Mouse (Mus musculus) heart, adult 11 months (tissue): ENCODE measurements around the gene Cpox.

ENCODE experiments used
- DNase-seq: peaks from one replicate; pipeline ENCODE4 v3.0.0; 2022

Gene Cpox

DNA sequence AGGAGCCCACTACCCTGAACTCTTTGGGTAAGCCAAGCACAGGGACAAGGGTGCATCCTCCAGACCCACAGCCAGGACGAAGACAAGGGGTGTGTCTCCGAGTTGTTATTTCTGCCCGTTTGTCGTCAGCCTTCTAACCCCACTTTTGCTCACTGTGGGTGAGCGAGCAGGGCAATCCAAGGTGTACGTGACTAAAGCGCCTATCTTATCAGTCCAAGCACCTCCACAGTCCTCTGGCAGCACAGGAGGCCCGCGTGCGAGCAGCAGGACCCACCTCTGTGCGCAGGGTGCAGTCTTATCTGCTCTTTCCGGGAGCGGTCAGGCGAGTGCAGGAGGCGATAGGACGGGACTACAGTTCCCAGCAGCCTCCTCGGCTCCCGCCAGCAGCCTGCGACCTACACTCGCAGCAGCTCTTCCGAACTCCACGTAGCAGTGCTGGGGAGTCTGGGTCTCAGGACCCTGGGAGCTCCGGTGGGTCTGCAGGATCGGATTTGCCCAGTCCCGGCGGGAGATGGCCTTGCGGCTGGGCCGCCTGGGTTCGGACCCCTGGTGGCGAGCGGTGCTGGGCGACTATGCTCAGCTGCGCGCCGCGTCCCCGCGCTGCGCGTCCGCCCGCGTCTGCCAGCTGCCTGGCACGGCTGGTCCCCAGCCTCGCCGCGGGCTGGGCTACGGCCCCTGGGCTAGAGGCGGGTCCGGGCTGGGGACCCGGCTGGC, at the start of gene Cpox:
Cpox (plus strand) TSS at position 376 of the 714 bp plus-strand sequence.
- peak; percentile 98 for DNase-seq

DNA sequence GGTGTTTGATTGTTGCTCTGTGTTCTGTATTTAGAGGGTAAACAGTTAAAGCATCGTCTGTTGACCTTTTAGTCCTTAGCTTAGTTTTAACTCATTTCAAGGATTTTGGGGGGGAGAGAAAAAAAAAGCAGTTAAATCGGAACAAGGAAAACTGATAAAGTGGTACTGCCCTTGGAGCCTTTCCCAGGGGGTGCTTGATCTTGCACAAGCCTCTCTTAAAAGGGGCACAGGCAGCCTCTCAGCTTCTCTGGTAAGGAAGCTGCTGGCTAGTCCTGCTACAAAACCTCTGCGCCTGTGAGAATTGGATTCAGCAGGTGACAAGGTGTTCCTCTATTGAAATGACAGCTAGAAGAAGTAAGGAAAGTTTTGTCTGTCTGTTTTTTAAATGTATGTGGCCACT, 47.7 kb upstream of the Cpox start:
- DNase-seq, result peak; percentile 37

DNA sequence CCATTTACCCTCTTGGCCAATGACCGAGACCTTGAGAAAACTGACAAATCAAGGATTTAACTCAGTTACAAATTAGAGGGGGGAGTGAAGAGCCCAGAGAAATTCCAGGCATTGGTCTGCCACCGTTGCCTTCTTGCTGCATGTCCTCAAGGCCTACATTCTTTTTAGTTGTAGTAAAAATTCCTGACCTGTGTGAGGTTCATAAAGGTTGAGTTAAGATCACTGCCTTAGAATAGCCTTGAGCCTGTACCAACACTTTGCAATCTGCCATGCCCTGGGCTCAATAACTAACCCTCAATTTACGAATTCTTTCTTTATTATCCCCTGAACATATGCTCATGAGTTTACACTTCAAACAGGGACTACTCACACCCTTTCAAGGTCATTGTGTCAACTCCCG, 47.0 kb upstream of the Cpox start:
- no peak for DNase-seq

DNA sequence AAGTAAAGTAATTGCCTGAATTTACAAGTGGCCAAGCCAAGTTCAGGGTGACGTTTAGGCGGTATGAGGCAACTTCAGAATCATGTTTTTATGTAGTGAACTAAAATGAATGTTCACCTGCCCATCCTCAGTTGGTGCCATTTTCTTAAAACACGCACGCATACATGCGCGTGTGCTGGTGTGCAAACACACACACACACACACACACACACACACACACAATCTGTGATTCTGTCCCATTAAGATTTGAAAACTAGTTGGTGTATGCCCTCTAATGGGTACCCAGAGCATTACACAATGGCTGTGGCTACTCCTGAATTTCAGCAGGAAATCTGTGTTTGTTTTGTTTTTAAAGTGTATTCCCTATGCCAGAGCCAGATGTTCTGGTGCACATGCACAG, 46.1 kb upstream of the Cpox start:
- peak; percentile 73 for DNase-seq

DNA sequence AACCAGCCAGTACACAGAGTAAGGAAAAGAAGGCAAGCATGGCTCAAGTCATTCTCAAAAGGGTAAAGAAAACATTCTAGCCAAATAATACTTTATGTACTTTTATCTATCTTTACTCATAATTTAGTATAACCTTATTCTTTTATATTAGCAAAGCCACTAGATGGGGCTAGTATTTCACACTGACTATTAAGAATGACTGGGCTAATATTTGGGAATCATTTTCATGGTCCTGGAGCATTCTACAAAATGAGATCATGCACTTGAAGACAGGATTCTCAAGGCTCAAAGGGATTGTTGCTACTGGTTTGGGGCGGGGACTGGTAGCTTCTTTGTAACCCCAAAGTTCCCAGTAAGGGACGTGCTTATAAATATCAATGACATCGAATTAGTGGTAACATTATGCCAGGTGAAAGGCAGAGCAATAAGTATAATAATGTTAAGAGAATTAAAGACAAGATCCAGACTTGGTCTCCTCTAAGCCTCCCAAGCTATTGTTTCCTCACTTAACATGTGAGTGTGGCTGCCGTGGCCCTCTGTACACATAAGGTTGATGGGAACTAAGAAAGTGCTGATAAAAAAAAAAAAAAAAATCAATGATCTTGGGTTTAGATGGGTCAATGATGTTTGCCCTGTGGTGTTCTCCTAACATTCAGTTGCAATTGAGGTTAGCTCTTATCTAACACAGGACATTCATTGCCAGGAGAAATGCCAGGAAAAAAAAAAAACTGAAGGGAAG, 42.3 kb upstream of the Cpox start:
- DNase-seq, result no peak

DNA sequence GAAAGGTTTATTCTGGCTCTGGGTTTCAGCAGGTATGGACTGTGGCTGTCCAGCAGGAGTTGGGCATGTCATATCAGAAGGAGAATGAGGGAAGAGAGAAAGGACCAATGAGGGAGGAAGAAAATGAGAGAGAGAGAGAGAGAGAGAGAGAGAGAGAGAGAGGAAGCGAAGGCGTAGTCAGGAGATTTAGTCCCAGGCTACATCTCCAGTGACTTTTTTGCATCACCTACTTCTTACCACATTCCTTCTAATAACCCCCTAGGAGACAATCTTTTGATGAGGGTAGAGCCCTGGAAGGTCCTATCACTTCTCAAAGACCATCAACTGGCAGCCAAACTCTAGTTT, 41.8 kb upstream of the Cpox start:
- peak; percentile 12 for DNase-seq

DNA sequence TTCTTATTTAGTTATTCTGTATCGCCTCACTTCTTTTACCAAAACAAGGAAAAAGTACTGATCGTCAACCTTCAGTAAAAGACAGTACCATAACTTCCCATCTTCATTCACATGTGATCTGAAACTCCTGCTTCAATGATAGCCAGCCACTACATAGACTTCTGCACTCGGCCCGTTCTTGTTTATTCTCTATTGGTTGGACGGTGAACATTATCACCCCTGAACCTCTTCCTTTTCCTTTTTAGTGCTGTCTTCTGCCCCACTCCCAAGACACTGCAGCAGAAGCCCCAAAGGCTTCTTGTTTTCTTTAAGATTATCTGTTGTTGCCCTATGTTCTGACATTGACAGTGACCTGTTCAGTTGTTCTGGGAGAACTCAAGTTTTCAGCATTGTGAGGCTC, 41.1 kb upstream of the Cpox start:
- DNase-seq, result peak; percentile 12

DNA sequence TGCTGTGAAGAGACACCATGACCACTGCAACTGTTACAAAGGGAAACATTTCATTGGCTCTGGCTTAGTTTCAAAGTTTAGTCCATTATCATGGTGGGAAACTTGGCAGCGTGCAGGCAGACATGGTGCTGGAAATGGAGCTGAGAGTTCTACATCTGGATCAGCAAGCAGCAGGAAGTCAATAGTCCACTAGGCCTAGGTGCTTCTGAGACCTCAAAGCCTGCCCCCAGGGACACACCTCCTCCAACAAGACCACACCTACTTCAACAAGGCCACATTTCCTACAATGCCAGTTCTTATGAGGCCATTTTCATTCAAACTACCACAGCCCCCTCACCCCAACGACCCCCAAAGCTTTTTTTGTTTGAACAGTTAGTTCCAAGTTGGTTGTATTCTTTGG, 40.4 kb upstream of the Cpox start:
- DNase-seq, result peak; percentile 45

DNA sequence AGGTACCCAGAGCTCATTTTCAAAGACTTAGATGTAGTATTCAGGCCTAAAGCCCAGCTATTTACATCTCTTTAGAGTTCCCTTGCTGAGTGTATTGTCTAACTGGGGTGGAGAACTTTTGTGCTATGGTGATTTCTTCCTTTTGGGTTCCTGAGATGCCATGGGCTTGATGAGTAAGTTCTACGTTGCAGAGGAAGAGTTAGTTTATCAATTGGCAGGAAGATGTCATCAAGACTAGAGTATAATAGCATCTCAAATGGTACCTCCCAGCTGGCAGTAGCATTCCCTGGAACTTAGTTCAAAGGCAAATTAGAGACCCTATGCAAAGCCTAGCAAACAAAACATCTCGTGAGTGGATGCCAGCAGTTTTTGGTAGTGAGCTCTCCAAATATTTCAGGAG, 34.2 kb upstream of the Cpox start:
- DNase-seq, result peak; percentile 34

DNA sequence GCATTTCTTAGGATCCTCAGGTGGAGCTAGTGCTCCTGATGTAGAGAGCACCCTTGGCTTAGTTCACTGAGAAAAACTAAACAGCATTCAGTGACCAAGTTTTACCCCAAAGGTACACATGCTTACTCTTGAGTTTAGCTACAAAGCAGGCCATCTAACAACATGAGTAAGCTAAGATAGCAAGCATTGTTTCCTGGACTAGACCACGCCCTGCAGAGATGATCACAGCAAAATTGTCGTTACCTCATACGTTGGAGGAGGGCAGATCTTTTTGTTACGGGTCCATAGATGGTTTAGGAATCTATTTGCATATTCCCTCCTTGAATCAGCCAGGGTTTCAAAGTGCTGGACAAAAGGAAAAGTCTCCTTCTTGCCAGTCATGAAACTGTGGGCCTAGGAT, 32.6 kb upstream of the Cpox start:
- peak; percentile 29 for DNase-seq

DNA sequence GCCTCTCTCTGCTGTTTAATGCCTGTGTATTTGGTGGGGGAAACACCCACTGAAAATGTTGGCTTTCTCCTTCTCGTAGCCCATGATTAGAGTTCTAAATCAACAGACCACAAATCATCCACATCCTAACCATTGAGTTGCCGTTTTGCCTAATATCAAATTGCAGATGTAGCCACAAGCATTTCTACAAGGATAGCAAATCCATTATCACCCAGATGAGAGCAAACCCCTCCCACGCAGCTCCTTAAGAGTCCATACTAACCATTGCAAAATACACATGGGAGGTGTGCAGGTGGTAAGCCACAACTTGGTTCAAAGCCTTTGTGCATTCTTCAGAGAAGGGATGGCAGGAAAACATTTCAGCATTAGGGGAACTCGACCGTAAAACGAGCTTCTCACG, 32.1 kb upstream of the Cpox start:
- no peak for DNase-seq

DNA sequence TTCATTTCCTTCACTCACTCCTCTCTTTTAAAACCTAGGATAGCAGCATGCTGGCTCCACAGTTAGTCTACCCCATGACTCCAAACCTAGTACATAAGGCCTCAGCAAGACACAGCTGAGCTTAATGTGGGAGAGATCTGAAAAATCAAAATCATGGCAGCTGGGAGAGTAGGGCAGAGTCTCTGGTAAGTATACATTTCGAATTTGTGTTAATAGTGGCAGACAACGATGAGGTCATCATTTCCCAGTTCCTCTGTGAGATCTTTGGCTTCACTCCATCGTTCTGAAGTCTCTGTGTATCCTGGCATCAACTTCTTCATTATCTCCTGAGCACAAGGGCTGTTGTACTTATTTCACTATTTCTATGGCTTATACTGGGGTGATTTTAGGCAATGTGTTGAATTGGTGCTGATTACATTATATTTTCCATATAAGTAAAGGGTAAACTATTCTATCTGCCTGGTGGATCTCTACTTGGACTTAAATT, 31.4 kb upstream of the Cpox start, which contains the start of gene E330017A01Rik:
E330017A01Rik (minus strand) TSS at position 51 of the 487 bp plus-strand sequence.
- peak; percentile 66 for DNase-seq

DNA sequence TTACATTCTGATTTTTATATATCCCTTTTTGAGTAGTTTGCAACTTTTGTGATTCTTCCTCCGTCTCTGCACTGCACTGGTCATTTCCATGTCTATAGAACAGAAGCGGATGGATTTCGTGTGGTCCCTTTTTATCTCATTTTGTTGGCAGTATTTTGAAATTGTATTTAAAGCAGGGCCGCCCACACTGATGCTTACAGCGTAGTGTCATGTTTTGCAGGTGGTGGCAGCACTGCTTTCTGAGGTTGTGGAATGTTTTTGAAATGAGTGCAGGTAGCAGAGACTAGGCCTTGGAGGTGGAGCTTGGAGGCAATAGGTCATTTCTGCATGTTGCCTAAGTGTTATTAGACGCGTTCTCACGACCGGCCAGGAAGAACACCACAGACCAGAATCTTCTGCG, 20.1 kb upstream of the Cpox start:
- peak; percentile 50 for DNase-seq

DNA sequence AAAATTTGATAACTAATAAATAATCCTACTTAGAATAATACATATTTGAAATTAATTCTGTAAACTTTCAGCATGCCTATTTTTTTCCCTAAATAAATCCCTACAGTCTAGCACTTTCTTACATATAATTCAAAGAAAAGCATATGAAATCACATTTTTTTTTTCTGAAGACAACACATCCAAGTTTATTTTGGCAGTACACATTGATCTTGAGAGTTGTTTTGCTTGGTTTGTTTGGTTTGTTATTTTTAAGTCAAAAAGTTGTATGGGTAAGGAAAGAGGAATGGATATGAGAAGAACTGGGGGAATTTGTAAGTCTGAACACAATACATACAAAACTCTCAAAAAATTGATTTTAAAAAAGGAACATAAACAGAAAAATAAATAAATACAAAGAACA, 14.3 kb upstream of the Cpox start:
- no peak for DNase-seq

DNA sequence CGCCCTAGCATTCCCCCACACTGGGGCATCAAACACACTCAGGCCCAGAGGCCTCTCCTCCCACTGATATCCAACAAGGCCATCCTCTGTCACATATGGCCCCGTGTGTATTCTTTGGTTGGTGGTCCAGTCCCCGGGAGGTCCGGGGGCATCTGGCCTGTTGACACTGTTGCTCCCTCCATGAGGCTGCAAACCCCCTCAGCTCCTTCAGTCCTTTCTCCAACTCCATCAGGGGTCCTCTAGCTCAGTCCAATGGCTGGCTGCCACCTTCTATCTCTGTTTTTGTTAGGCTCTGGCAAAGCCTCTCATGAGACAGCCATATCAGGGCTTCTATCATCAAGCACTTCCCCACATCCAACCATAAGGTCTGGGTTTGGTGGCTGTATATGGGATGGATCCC, 13.6 kb upstream of the Cpox start:
- DNase-seq, result peak; percentile 85

DNA sequence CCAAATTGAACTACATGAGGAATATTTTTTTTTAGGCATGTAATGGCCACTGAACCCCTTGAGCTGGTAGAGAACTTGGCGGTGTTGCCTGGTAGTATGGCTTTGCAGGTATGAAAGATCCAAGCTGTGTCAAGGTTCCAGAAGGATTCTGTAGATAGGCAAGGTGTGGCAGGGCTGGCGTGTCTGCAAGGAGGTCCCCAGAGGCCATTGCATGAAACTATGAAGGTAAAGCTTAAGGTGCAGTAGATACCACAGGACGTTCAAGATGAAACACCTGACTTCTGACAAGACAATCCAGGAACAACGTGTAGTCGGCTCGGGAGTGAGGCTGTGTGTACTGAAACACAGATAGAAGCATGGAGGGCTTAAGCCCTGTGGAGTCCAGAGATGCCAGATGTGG, 11.4 kb upstream of the Cpox start:
- DNase-seq, result peak; percentile 74

DNA sequence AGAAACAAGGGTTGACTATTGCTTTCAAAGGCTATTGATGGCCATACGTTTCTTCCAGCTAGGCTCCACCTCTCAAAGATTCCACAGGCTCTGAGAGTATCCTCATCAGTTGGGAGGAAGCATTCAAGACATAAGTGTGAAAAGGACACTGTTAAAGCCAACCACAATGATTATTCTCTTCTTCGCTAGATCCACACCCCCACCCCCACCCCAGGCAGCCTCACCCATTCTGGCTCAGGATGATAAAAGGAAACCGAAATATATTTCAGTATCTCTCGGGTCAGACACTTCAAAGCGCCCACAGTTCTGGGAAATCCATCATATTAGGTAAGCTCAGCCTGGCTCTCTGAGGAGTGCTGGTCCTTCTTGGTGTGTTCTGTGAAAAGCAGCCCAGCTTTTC, 8.3 kb upstream of the Cpox start:
- DNase-seq, result peak; percentile 75

DNA sequence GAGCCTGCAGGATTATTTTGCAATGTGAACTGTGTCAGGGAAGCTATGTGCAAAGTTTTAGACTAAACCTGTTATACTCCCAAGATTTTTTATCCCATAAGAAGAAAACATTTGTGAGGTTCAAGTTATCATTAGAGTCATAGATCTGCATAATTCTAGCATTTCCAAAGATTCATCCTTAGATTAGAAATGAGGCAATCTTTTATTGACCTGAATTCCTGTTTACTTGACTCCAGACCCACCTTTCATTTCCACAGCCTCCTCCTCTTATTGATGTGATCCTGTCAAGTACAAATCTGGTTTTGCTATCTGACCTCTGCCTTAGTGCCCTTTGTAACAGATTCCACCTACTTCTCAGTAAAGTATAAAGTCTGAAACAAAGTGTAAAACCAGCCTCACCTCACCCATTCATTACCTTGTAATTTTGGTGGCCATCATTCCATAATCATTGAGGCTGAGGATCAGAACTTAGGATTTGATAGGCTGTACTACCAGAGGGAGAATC, 7.8 kb upstream of the Cpox start:
- DNase-seq, result no peak

DNA sequence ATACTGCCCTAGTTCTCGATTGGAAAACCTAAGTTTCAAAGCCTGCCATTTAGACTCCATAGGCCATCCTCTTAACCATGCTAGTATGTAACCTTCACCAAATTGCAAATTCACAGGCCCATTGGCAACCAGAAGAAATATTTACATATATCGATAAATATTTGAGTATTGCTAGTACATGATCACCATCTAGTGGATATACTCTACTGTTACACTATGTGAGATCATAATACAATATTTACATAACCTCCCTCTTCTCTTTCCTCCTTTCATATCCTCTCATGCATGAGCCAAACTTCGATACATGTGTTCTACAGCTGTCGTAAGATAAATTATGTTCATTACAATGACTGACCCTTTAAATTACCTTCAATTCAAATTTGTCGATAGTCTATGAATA, 7.1 kb upstream of the Cpox start:
- no peak for DNase-seq

DNA sequence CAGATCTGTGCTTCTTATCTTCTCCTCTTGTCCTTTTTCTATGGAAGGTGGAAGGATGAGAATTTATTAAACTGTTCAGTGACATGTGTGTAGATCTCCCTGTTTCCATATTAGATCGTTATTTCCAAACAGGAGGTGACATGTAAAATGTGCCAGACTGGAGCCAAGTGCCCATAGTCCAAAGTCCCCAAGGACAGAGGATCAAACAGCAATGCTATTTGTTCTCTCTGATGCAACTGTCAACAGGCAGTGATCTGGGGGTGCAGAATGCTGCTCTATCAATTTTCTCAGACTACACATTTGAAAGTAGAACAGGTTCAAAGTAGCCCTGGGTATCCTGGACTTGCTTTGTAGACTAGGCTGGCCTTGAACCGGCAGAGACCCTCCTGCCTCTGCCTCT, 6.3 kb upstream of the Cpox start:
- DNase-seq, result peak; percentile 72

DNA sequence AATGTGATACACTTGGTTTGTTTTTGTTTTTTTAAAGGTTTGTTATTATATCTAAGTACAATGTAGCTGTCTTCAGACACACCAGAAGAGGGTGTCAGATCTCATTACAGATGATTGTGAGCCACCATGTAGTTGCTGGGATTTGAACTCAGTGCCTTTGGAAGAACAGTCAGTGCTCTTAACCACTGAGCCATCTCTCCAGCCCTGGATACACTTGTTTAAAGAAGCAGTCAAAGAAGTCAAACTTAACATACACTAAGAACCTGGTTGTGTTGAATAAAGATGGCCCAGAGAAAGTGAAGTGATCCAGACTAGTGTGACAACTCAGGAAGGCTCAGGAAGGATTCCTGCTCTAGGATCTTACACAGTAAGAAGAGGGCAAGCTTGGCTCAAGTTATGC, 5.0 kb upstream of the Cpox start:
- peak; percentile 24 for DNase-seq

DNA sequence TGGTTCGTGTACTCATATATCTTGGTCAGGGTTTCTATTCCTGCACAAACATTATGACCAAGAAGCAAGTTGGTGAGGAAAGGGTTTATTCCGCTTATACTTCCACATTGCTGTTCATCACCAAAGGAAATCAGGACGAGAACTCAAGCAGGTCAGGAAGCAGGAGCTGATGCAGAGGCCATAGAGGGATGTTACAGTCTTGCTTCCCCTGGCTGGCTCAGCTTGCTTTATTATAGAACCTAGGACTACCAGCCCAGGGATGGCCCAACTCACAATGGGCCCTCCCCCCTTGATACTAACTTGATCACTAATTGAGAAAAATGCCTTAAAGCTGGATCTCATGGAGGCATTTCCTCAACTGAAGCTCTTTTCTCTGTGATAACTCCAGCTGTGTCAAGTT, 3.4 kb upstream of the Cpox start:
- DNase-seq, result peak; percentile 72

DNA sequence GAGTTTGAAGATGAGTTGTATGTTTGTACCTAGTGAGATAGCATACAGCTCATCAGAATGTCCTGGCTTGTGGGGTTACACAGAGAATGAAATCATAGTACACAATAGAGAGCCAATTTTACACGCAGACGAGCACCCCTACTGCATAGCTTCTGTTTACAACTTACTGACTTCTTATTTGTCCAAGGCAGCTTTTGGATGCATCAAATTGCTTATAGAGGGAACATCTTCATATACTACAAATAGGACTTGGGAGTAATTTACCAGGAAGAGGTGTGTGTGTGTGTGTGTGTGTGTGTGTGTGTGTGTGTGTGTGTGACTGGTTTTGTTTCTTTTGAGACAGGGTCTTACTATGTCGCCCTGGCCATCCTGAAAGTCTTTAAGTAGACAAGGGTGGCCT, 1.5 kb upstream of the Cpox start:
- no peak for DNase-seq

DNA sequence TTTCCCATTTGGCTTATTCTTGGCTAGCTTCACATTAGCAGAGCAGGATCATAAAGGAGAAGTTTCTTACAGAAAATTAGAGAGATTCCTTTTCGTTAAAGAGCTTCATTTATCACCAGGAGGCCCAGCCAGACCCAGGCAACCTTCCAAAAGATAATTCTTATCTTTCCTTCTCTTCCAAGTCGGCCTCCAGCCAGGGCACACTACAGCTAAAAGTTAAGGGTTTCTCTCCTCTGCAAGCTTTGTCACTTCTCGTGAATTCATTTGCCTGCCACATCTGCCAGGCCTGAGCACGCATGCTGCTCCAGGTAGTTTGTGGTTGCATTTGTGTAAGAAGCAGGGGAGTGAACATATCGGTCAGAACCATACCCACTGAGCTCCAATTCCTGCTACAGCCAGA, 828 bp upstream of the Cpox start:
- DNase-seq, result peak; percentile 85
